Mouse (Mus musculus) 3T3-L1 (cell line): ENCODE data around the gene B230118H07Rik.

ENCODE experiments used
- DNase-seq: peaks from one replicate; pipeline ENCODE4 v3.0.0-alpha.2; 2015; ENCODE audit warnings: low read depth, low spot score

Gene B230118H07Rik

DNA sequence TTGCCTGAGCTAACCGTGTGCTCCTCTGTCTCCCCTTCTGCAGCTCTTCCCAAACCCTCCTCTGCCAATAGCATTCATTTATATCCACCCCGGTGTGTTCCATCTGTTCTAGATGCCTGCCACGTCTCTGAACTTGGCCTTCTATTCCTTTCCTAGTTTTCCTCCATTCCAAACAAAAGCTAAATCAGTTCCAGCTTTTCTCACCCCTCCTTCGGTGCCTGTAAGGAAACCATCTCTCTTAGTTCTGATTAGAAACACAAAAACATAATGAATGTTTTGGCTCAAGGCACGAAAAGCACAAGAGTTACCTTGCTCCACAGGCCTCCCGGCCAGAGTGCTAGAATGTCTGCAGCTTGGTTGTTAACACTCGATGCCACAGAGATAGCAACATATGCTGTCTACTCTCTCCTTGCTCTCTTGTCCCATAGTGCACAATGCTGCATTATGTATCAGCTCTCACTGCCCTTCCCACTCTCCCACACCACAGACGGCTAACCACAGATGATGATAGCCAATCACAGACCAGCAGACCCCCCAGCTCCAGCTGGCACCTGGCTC, at the start of gene B230118H07Rik, which contains the start of gene Rag1:
B230118H07Rik (minus strand) TSS at position 419 of the 558 bp plus-strand sequence.
Rag1 (minus strand) TSS at position 388 of the 558 bp plus-strand sequence.
- no peak for DNase-seq

DNA sequence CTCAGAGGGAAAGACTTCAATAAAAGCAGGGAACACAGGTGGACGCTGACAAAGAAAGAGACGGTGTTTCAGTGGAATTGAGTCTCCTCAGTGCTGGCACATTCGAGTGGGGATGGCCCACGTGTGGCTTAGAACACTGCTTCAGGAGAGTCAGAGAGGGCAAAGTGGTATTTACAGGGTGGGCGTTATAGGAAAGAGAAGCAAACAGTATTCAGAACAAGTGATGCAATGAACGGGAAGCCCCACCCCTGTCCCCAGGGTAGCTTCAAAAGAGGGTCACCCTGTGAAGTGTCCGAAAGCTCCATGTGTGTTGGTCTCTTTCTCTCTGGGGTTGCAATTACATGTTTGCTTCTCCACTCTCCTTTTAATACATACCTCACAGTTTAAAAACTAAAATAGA, 46.3 kb upstream of the B230118H07Rik start:
- no peak for DNase-seq

DNA sequence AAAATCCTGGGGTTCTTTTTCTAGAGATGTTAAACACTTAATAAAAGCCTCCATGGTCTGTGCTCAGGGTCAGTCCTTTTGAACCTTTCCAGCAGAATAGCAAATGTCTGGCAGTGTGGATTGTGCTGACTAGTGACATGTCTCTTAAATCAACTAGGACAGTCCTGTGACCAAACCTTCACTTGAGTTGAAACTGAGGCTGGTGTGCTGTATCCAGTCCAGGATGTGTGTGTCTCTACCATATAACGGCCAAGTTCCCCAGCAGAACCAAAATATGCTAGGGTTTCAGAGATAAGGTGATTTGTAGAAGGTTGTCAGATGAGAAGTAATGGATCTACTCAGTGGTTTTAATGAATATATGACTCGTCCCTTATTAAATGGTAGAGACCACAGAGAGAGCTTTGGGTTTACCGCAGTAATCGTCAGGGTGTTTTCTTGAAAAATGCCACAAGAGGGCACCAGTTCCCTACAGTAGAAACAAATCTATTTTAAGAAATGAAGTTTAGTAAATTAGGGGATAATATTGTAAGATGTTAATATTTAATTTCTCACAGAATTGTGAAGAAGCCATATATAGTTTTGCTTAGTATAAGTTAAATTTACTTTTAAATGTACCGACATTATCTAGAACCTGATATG, 44.4 kb upstream of the B230118H07Rik start:
- peak; percentile 57 for DNase-seq

DNA sequence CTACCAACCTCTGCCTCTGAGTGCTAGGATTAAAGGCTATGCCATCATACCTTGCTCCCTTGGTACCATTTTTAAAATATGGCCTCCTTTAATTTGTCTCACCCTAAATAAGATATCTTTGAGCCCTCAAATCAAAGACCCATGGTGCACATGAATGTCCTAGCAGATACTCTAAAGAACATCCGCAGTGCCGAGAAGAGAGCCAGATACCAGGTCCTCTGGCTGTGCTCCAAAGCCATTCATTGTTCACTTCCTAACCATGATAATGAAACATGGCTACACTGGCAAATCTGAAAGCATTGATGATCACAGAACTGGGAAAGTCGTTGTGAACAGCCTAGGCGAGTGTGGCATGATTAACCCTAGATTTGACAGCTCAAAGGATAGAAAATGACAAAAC, 43.7 kb upstream of the B230118H07Rik start:
- DNase-seq, result no peak

DNA sequence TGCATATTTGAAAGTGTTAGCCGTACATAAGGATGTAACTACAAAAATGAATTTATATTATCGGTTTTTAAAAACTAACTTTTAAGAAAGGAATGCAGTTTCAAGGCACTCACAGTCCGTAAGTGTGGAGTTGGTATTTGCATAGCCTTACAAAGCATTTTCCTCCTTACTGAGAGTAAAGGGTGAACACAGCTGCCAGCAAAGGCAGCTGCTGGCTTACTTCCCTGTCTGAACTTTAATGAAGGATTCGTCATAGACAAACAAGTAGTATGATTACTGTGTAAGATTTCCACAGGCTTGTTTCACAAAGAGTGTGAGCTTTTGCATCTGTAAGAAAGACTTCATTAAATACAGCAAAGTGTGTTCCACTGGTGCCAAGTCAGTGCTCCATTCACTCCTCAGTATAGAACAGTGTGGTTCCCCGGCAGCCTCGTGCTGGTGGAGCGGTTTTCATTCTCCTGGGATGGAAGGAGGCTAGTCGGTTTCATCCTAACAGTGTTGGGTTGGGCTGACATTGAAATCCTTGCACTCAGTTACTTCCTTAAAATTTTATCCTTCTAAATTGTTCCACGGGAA, 41.0 kb upstream of the B230118H07Rik start:
- DNase-seq, result no peak

DNA sequence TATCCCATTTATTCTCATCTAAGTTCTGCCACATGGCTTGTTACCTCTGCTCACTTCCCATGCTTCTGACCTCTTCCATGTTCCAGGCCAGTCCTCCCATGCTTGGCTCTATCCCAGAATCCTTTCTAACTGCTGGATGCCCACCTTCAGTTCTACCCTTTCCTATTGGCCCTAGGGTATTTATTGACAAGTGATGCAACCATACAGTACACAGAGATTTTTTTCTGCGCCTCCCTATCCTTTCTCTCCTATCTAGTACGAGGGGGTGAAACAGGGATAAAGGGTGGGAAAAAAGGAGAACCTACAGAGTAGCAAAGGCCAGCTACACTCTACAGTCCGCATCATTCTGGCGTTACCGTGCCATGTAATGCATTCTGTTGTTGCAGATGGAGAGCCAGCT, 38.7 kb upstream of the B230118H07Rik start:
- no peak for DNase-seq

DNA sequence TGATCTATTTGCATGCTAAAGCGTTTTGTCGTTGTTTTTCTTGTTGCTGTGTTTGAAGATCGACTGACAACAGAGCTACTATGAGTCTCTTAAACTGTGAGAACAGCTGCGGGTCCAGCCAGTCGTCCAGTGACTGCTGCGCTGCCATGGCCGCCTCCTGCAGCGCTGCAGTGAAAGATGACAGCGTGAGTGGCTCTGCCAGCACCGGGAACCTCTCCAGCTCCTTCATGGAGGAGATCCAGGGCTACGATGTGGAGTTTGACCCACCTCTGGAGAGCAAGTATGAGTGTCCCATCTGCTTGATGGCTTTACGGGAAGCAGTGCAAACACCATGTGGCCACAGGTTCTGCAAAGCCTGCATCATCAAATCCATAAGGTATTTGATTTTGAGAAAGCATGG, 35.1 kb upstream of the B230118H07Rik start:
- DNase-seq, result no peak

DNA sequence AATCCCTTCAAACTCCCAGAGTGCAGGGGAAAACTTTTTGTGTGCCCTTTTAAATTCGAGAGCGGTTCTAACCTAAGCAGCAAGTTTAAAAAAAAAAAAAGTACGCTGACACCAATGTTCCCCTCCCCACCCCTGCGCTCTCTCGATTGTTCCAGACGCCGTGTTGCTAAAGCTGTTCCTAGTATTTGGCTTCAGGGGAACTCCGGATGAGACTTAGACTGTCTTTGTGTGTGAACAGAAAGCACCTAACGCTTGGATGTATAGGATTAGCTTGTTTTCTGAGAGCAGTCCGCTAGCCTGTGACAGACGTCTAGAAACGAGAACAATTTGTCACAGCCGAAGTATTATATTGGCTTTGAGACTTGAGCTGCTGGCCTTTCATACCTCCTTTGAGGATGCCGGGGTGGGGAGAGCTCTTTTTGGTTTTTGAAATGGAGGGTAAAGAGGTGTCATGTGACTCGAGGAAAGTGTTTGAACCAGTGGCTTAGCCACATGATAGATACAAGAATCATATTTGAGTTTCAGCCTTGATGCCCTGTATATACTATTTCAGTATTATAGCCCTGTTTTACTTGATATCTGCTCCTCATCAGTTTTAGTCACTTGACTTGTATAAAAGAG, 29.9 kb upstream of the B230118H07Rik start:
- DNase-seq, result peak; percentile 35

DNA sequence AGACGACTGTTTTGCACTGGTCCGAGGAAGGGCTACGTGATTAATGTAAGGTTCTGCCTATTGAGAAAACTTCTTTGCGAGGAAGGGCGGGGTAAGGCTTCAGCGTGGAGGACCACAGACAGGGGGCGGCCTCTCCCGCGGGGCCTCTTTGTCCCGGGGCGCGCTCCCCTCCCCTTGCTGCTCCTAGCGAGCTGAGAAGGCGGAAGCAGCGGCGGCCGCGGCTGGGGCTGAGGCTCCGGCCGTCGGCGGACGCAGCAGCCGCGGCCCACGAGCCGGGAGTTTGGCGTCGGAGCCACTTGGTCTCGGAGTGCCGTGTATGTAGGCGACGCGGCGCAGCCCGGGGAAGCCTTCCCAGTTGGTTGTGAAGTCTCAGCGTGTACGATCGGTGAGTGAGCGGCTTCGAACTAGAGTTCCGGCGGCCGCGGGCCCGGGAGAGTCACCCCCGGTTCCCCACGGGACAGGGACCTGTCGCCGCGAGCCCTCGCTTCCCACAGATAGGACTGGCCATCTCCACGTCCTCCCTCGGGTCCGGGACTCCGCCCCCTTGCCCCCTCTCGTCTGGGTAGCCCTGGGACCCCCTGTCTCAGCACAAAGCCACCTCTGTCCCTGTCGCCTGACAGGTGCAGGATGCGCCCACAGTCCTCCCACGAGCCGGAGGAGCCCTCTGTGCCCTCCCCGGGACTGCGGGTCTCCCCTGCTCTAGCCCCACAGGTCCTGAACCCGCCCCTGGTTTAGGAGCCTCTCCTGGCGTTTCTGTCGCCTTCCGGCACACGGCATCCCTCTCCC, 29.1 kb upstream of the B230118H07Rik start, which contains the start of gene Traf6:
Traf6 (plus strand) TSS at position 194 of the 786 bp plus-strand sequence.
- peak; percentile 91 for DNase-seq

DNA sequence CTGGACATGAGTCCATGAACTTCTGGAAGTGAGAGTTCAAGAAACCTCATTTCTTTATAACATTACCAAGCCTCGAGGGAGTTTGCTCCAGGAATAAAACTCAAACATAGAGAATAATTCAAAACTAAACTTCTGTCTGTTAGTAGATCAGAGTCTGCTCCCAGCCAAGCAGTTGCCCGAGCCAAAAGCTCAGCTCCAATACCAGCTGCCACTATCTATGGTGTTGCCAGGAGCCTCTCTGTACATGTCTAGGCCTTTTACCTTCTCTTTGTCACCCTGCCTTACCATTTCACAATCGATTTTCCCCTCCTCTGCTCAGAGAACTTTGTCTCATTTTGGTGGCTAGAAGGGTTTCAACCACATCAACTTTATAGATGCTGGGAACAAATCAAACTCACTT, 24.2 kb upstream of the B230118H07Rik start:
- DNase-seq, result no peak

DNA sequence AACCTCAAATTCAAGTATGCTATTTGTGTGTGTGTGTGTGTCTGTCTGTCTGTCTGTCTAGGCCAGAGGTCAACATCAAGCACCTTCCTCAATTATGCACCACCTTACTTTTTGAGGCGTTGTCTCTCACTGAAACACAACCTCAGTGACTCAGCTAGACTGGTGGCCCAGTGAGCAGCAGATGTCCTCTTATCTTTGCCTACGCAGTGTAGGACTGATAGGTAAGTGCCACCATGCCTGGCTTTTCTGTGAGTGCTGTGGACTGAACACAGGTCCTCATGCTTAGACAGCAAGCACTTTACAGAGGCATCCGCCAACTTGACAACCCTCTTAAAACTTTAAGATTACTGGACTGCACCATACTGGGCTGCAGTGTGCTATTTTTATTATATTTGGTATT, 19.4 kb upstream of the B230118H07Rik start:
- DNase-seq, result no peak

DNA sequence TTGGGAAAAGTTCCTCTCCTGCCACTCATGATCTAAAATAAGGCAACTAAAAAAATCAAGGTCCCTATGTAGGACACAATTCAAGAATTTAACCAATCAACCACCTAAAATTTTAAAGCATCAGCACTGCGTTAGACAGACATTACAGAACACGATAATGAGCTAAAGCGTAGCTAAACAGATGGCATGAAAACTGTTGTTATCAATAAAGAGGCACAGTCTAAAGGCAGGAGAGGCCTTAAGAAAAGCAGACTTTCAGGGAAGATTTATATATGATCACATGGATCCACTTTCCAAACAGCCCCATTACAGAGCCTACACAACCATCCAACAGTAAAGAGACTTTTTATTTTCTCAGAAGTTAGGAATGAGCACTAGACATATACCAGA, 16.4 kb upstream of the B230118H07Rik start:
- no peak for DNase-seq

DNA sequence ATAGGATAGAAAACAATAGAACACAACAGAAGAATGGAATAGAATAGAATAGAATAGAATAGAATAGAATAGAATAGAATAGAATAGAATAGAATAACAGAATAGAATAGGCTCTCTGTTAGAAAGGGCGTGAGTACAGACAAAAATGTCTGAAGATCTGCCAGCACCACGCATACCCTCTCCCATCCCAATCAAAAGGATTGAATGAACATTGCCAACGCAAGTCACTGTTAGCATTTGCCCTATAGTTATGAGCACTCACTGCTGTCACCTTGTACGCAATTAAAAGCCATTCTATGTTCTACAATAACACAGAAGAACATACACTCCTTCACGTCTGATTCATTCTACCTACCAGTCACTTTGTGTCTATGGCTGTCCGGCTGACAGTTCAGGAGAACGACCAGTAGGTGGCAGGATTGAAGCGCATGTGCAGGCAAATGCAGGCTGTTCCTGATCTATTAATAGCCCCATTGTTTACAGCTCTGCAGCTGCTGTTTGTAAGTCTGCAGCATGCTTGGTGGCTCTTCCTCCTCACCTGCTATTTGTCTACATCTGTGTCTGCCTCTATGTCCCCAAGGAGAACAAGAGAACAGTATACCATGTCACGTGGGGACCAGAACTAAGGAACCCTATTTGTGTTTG, 15.8 kb upstream of the B230118H07Rik start:
- DNase-seq, result peak; percentile 88

DNA sequence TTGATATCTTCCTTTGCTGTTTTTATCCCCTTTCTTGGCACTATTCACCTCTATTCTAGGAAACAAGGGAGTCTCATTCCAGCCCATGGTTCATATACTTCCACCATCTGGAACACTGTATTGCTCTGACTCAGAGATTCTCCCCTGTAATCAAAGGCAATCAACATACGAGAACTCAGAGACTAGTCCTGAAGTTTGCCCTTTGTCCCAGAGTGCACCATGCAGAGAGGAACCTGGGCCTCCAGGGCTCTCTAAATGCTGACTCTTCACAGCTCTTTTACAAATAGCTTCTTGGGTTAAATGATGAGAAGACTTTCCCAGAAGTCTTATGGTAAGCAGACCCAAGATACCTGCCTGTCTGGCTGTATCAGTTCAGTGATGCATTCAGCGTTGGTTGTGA, 11.2 kb upstream of the B230118H07Rik start:
- no peak for DNase-seq

DNA sequence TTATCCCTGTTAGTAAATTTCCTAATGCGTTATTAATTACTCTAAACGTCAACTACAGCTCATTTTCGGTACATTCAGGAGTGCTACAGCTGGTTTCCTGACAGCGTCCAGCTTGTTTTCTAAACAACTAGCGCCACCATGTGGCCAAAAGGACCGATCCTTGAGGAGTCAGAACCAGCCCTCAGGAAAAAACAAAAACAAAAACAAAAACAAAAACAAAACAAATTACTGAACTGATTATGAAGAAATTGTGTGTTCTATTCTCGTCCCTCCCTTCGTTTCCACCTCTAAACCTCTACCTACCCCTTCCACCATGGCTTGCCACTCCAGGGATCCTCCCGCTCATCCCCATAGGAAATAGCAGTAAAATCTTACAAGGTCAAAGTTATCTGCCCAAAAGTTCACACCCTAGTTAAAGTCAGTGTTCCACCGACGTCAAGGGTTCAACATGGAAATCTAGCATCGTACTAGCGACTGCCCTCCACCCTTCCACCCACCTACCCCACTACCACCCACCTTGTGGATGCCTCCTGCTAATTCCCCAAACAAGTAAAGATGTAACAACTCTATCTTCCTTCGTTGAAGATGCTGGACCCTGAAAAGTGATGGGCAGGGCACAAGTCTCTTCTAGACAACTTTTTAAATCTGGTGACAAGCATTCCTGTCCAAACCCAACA, 3.7 kb upstream of the B230118H07Rik start:
- peak; percentile 80 for DNase-seq

DNA sequence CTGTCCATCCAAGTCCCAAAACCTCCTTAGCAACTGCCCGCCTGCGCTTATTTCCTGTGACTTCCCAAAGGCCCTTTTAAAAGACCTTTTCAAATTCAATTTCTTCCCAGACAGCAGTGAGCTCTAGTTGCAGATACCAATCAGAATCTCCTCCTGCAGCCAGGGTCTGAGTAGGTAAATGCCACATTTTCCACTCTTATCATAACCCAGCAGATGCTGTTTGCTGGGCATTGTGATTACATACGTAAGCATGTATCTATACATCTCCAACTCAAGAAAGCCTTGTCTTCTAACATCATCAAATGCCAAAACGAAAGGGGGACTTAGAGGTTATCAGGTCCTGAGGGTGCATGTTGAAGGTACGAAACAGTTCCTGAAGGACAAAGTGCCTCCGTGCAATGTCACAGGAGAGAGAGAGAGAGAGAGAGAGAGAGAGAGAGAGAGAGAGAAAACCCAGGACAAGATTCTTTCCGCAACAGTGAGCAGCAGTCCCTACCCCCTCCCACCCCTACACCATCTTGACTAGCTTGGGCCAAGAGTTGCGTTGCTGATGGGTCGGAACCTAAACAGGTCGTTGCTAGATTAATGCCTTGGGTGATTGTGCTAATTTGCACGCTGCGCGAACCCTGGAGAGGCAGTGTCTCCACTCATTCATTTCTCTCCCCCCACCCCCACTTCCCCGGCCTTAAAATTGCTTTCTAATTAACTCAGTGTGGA, 3.0 kb upstream of the B230118H07Rik start:
- DNase-seq, result no peak

DNA sequence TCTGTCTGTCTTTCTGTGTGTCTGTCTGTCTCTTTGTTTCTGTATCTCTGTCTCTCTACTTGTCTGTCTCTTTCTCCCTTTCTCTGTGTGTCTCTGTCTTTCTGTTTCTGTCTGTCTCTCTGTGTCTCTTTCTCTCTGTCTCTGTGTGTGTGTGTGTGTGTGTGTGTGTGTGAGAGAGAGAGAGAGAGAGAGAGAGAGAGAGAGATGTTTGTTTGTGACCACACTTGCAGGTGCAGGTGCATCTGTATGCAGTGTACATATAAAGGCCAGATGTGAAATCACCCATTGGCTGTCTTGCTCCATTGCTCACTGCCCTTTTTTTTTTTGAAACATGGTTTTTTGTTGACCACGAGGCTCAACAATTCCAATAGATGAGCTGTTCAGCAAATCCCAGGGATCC, 1.1 kb upstream of the B230118H07Rik start:
- DNase-seq, result no peak

DNA sequence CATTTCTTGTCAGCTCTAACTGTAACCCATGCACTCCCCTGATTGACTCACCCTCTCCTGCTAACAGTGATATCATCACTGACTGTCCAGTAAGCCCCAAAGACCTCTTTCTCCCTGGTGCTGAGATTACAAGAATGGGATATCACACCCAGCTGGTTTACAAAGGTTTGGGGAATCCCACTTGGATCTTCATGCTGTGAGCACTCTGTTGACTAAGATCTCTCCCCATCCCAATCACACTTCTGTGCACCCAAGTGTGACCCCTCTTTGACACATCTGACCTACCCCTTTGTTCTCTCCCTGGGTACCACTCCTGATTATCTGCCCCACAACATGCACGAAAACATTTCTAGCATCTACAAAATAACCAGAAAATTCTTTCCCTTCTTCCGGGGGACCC, 971 bp downstream of the B230118H07Rik start:
- DNase-seq, result no peak

DNA sequence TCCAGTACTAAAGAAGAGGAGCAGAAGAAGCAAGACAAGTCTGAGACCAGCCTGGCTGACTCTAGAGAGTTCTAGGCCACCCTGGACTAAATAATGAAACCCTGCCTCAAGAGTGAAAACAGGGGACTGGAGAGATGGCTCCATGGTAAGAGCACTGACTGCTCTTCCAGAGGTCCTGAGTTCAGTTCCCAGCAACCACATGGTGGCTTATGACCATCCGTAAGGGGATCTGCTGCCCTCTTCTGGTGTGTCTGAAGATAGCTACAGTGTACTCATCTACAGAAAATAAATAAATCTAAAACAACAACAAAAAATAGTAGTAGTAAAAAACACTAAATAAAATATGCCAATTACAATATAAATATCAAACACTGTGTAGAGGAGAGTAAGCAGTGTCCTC, 3.5 kb downstream of the B230118H07Rik start:
- DNase-seq, result no peak

DNA sequence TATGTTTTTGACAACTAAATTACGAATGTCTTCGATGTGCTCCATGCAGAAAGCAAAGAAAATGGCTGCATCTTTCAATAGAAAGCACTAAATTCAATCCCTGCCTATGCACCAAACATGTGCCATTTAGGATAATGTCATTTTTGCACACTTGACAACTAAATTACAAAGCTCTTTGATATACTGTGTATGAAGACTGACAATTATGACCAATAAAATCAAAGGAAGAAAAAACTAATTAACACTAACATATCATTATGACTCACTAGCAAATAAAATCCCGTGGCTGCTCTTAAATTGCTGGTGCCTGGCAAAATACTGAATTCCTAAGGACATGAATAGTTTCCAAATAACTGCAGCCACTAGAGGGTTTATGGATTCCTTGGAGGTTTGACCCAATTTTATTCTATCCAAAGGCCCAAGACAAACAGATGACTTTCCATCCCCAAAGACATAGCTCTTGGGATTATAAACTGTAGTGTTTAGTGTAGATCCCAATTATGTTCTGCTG, 9.4 kb downstream of the B230118H07Rik start:
- DNase-seq, result peak; percentile 9
